Mouse (Mus musculus): ENCODE measurements around the gene 4930563M21Rik. TPM values are rescaled to one million over a fixed set of nuclear protein-coding genes. Genes with fewer than 3 reads are reported as not detected.

The 4930563M21Rik gene
- polyA plus RNA-seq (2012), result not detected in 2 replicates

GRCm38 (mm10) chr9:56010450-56010849, at the start of gene 4930563M21Rik:
Gene 4930563M21Rik, minus strand, starts transcription at chr9:56010550.

GRCm38 (mm10) chr9:56041372-56042180, 31.2 kb upstream of the 4930563M21Rik start, which contains the start of gene Rcn2:
Gene Rcn2, plus strand, starts transcription at chr9:56041845.

GRCm38 (mm10) chr9:55937664-55938617, 72.4 kb downstream of the 4930563M21Rik start, which contains the start of gene Scaper:
Gene Scaper, minus strand, starts transcription at chr9:55938119.

Other genes with a start within 250 kb of the 4930563M21Rik start
- 0.26 and 0.32 TPM in 2 replicates for gene Scaper, start 72.4 kb downstream of the 4930563M21Rik start, polyA plus RNA-seq (2012)
- gene Rcn2, start 31.3 kb upstream of the 4930563M21Rik start, polyA plus RNA-seq (2012), result 39.8 and 45.6 TPM in 2 replicates
- gene Pstpip1, start 79.4 kb upstream of the 4930563M21Rik start, polyA plus RNA-seq (2012), result 138 and 156 TPM in 2 replicates
- 10.8 and 14.0 TPM in 2 replicates for gene Tspan3, start 154.9 kb upstream of the 4930563M21Rik start, polyA plus RNA-seq (2012)

All from megakaryocyte-erythroid progenitor cell, adult 5 weeks (primary cell).